Mouse (Mus musculus): Measurements from ENCODE around the gene Amer3.

DNA sequence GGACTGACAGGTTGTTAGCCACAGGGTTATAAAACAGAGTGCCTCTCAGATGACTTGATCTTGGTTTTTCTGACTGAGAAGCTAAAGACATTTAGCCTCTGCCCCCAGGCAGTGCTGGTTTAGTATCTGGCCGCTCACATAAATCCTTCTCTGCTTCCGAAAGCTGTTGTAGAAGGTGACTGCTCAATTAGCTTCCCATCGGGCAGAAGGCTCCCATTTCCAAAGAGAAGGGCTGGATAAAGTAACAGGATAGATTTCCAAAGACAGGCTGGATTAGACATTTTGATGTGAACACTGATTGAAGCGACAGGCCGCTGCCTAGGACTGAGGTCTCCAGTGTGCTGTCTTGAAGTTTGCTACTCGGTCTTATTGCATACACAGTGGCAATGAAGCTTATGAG, 2.8 kb downstream of the Amer3 start:
- TF ChIP-seq MAX (IDR thresholded peaks at IDR 0.05) (no peak), CTCF (IDR thresholded peaks at IDR 0.05; ENCODE audit: control insufficient read depth, insufficient read depth, insufficient read length) (no peak), USF1 (IDR thresholded peaks at IDR 0.05; ENCODE audit: low read depth) (no peak), CEBPB (IDR thresholded peaks at IDR 0.05; ENCODE audit: low read depth) (no peak), MYOD1 (IDR thresholded peaks at IDR 0.05; ENCODE audit: control insufficient read depth, insufficient read length, low read depth) (no peak), MYOG (IDR thresholded peaks at IDR 0.05; ENCODE audit: control insufficient read depth, extremely low read depth, insufficient read length) (no peak), FOSL1 (IDR thresholded peaks at IDR 0.05; ENCODE audit: insufficient read depth, low read length, poor library complexity, severe bottlenecking) (no peak)

All from C2C12 (cell line).